Mouse (Mus musculus): ENCODE measurements around the gene Pde11a.

The Pde11a gene

GRCm38 (mm10) chr2:76059595-76059994 lies 279.0 kb downstream of the Pde11a start:
- DNase-seq (ENCODE audit: extremely low read depth, insufficient read length, low spot score) = no peak

- DNase-seq (ENCODE audit: extremely low read depth, insufficient read length, low spot score) = no peak
Measured at GRCm38 (mm10) chr2:76058661-76059467, 279.7 kb downstream of the Pde11a start.

GRCm38 (mm10) chr2:76057555-76057954 lies 281.0 kb downstream of the Pde11a start:
- DNase-seq (ENCODE audit: extremely low read depth, insufficient read length, low spot score) = no peak

GRCm38 (mm10) chr2:76053748-76054331 lies 284.7 kb downstream of the Pde11a start:
- DNase-seq (ENCODE audit: extremely low read depth, insufficient read length, low spot score) = no peak

- DNase-seq (ENCODE audit: extremely low read depth, insufficient read length, low spot score) = no peak
Measured at GRCm38 (mm10) chr2:76052897-76053505, 285.6 kb downstream of the Pde11a start.

- DNase-seq (ENCODE audit: extremely low read depth, insufficient read length, low spot score) = no peak
Measured at GRCm38 (mm10) chr2:76051385-76051784, 287.2 kb downstream of the Pde11a start.

GRCm38 (mm10) chr2:76050911-76051310 lies 287.7 kb downstream of the Pde11a start:
- DNase-seq (ENCODE audit: extremely low read depth, insufficient read length, low spot score) = no peak

- DNase-seq (ENCODE audit: extremely low read depth, insufficient read length, low spot score) = no peak
Measured at GRCm38 (mm10) chr2:76050092-76050491, 288.5 kb downstream of the Pde11a start.

- no peak for DNase-seq (ENCODE audit: extremely low read depth, insufficient read length, low spot score)
Measured at GRCm38 (mm10) chr2:76049529-76049928, 289.0 kb downstream of the Pde11a start.

- no peak for DNase-seq (ENCODE audit: extremely low read depth, insufficient read length, low spot score)
Measured at GRCm38 (mm10) chr2:76047740-76048139, 290.8 kb downstream of the Pde11a start.

- DNase-seq (ENCODE audit: extremely low read depth, insufficient read length, low spot score) = no peak
Measured at GRCm38 (mm10) chr2:76042210-76042609, 296.4 kb downstream of the Pde11a start.

- no peak for DNase-seq (ENCODE audit: extremely low read depth, insufficient read length, low spot score)
Measured at GRCm38 (mm10) chr2:76040116-76040515, 298.5 kb downstream of the Pde11a start.

GRCm38 (mm10) chr2:76030080-76030479 lies 308.5 kb downstream of the Pde11a start:
- DNase-seq (ENCODE audit: extremely low read depth, insufficient read length, low spot score) = no peak

- DNase-seq (ENCODE audit: extremely low read depth, insufficient read length, low spot score) = no peak
Measured at GRCm38 (mm10) chr2:76029081-76029901, 309.3 kb downstream of the Pde11a start.

GRCm38 (mm10) chr2:76016890-76017289 lies 321.7 kb downstream of the Pde11a start:
- DNase-seq (ENCODE audit: extremely low read depth, insufficient read length, low spot score) = no peak

- no peak for DNase-seq (ENCODE audit: extremely low read depth, insufficient read length, low spot score)
Measured at GRCm38 (mm10) chr2:76016136-76016535, 322.4 kb downstream of the Pde11a start.

GRCm38 (mm10) chr2:76015460-76015859 lies 323.1 kb downstream of the Pde11a start:
- no peak for DNase-seq (ENCODE audit: extremely low read depth, insufficient read length, low spot score)

- DNase-seq (ENCODE audit: extremely low read depth, insufficient read length, low spot score) = no peak
Measured at GRCm38 (mm10) chr2:76014659-76015058, 323.9 kb downstream of the Pde11a start.

- DNase-seq (ENCODE audit: extremely low read depth, insufficient read length, low spot score) = no peak
Measured at GRCm38 (mm10) chr2:76006194-76006593, 332.4 kb downstream of the Pde11a start.

- no peak for DNase-seq (ENCODE audit: extremely low read depth, insufficient read length, low spot score)
Measured at GRCm38 (mm10) chr2:76002899-76003298, 335.7 kb downstream of the Pde11a start.

GRCm38 (mm10) chr2:76001392-76001791 lies 337.2 kb downstream of the Pde11a start:
- DNase-seq (ENCODE audit: extremely low read depth, insufficient read length, low spot score) = no peak
